Mouse (Mus musculus) kidney, embryonic 15.5 days (tissue): ENCODE results near the gene Prkn. TPM values are rescaled to one million over a fixed set of nuclear protein-coding genes. Genes with fewer than 3 reads are reported as not detected.

ENCODE experiments used
- ATAC-seq: fragments of 200-750 bp; cut with Nextera tagmentation; replicated peaks from 2 replicates; pipeline ENCODE4 v1.8.0; 2017; ENCODE audit warnings: moderate TSS enrichment; ENCODE audit not compliant: low FRiP score
- H3K27ac ChIP-seq: fragments of 300-500 bp; sonication (generic); 2 replicates; pipeline ENCODE4 v1.5.1; 2015; ENCODE audit warnings: mild to moderate bottlenecking, inconsistent platforms
- H3K27me3 ChIP-seq: fragments of 300-500 bp; sonication (generic); 2 replicates; pipeline ENCODE4 v1.6.1; 2015; ENCODE audit warnings: inconsistent platforms
- H3K36me3 ChIP-seq: fragments of 300-500 bp; sonication (generic); 2 replicates; pipeline ENCODE4 v1.6.1; 2015; ENCODE audit warnings: inconsistent platforms
- H3K4me1 ChIP-seq: fragments of 300-500 bp; sonication (generic); 2 replicates; pipeline ENCODE4 v1.6.1; 2015; ENCODE audit warnings: inconsistent platforms
- H3K4me2 ChIP-seq: fragments of 300-500 bp; sonication (generic); 2 replicates; pipeline ENCODE4 v1.6.1; 2015; ENCODE audit warnings: moderate library complexity, mild to moderate bottlenecking, inconsistent platforms
- H3K4me3 ChIP-seq: fragments of 300-500 bp; sonication (generic); replicated peaks from 2 replicates; pipeline ENCODE4 v1.5.1; 2015; ENCODE audit warnings: mild to moderate bottlenecking, inconsistent platforms
- H3K9ac ChIP-seq: fragments of 300-500 bp; sonication (generic); 2 replicates; pipeline ENCODE4 v1.6.1; 2015; ENCODE audit warnings: mild to moderate bottlenecking, inconsistent platforms
- H3K9me3 ChIP-seq: fragments of 300-500 bp; sonication (generic); replicated peaks from 2 replicates; pipeline ENCODE4 v1.6.1; 2016; ENCODE audit warnings: inconsistent platforms
- WGBS: fragments of 180-500 bp; shearing (Covaris S2); methylation state at CpG from one replicate; pipeline ENCODE4 v1.1.7; 2015; ENCODE audit warnings: mixed read lengths; 5-methylcytosine and 5-hydroxymethylcytosine counted together
- polyA plus RNA-seq: library from polyadenylated mRNA; unstranded; fragments of >200 nt; fragmentation: Nextera tagmentation; extraction: Ambion mirVana; gene quantifications from 2 replicates; pipeline ENCODE4 v1.2.1, GENCODE M21; 2015

Gene Prkn
- polyA plus RNA-seq, 1 experiment from 2014 or later: 1.5 TPM

DNA sequence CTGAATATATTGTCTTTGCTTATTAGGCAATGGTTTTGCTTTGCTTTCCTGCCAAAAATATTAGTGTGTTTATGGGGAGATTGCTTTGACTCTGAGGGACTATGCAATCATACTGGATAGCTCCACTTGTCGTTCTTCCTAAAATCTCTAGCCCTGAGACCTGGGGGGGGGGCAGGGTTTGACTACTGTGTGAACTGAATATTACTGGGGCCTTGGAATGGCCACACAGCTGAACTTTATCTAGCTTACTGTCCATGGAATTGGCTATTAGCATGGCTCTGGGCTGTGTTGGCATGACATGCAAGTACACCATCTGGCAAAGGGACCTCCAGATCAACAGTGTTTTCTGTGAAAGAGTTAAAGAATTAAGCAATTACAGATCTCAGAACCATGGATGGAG lies 395.1 kb downstream of the Prkn start:
- Histone ChIP-seq H3K4me3 (no peak overlapping the region), H3K4me1 (no peaks in the 10 kb centered on the region; the same call in 1 of the 2 replicates), H3K9me3 (no peaks in the 10 kb centered on the region), H3K36me3 (no peaks in the 10 kb centered on the region), H3K9ac (no peak overlapping the region), H3K27ac (no peak overlapping the region), H3K4me2 (no peak overlapping the region), H3K27me3 (no peaks in the 10 kb centered on the region)
- ATAC-seq: no peak
- 57% methylated on average over 1 of the region's 1 CpGs for WGBS

DNA sequence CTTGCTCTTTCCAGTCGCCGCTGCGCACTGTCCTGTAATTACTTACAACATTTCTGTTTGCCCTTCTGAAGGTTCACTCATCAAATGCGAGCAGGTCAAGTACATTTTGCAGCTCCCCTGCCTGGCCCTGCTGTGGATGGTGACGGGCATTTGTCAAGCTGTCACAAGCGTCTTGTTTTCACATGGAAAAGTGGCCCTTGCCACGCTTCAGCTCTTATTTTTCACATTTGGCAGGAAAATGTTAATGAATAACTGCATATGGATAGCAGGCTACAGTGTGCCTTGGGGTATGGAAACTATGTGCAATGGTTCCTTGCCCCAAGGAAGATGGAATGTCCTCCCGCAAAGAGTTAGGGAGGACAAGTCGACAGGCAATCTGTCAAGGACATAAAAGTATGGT lies 404.9 kb downstream of the Prkn start:
- WGBS: 22% methylated on average over 9 of the region's 9 CpGs
- Histone ChIP-seq H3K27ac (no peak overlapping the region), H3K4me3 (no peak overlapping the region), H3K27me3 (no peaks in the 10 kb centered on the region), H3K4me2 (no peak overlapping the region), H3K4me1 (peaks cover 5% of the 10 kb centered on the region; the same call in 1 of the 2 replicates), H3K9ac (no peak overlapping the region), H3K36me3 (no peaks in the 10 kb centered on the region), H3K9me3 (no peaks in the 10 kb centered on the region)
- peak; percentile 85 for ATAC-seq

DNA sequence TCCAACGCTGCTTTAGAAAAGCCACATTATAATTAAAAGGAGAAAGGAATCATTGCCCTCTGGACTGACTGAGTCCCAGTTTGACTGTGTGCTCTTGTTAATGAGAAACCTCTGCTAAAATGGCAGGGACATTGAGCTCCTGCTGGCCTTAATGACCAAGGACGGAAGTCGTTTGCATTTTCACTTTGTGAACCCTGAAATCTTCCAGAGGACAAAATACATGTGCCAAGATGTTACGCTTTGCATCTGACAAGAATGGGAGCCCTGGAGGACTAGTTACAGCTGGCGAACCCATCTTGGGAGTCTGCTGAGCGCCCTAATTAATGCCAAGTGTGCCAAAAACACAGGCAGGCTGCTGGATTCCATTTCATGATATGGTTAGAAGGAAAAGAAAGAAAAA lies 409.0 kb downstream of the Prkn start:
- Histone ChIP-seq H3K27me3 (no peaks in the 10 kb centered on the region), H3K36me3 (no peaks in the 10 kb centered on the region), H3K27ac (no peak overlapping the region), H3K4me1 (peaks cover 3% of the 10 kb centered on the region; the same call in 1 of the 2 replicates), H3K4me2 (no peak overlapping the region), H3K4me3 (no peak overlapping the region), H3K9ac (no peak overlapping the region), H3K9me3 (no peaks in the 10 kb centered on the region)
- ATAC-seq: no peak
- WGBS: 63% methylated on average over 6 of the region's 6 CpGs

DNA sequence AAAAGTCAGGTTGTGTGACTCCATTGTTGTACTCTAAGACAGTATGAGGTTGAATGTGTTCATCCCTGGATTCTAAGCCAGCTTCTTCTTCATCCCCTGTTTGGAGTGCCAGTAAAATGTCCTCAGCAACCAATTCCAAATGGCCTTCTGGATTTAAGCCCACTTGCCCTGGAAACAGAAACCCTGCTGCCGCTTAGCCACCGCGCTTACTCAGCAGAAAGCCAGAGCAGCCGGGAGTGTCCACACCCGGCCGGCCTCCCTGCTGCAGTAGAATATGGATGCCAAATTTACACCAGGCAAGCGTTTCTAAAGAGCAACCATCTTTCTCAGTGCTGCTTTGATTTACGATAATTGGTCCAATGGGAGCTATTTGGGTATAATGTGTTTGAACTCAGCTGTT lies 420.5 kb downstream of the Prkn start:
- no peaks in the 10 kb centered on the region for H3K9me3 ChIP-seq
- H3K4me2 ChIP-seq: no peak overlapping the region
- H3K36me3 ChIP-seq: no peaks in the 10 kb centered on the region
- H3K27me3 ChIP-seq: no peaks in the 10 kb centered on the region
- H3K27ac ChIP-seq: no peak overlapping the region
- no peak overlapping the region for H3K4me3 ChIP-seq
- ATAC-seq: no peak
- 48% methylated on average over 8 of the region's 8 CpGs for WGBS
- H3K9ac ChIP-seq: no peak overlapping the region
- no peaks in the 10 kb centered on the region for H3K4me1 ChIP-seq

DNA sequence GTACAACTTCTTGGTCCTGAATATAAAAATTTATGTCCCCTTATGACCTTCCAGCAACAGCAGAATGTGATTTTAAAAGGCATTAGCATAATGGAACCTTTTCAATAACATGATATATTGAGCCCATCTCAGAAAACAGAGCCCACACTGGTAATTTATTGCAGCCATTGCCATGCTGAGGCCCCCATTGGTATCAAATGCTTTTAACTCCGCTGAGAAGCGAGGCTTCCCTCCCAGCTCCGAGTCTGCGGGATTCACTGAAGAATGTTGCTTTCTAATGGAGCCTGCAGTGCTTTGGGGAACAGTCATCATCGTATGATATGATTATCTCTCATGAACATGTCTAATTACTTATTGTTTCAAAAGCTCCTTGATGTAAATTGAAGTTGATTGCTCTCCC lies 421.5 kb downstream of the Prkn start:
- 33% methylated on average over 5 of the region's 5 CpGs for WGBS
- ATAC-seq: no peak
- no peak overlapping the region for H3K9ac ChIP-seq
- H3K36me3 ChIP-seq: no peaks in the 10 kb centered on the region
- H3K4me2 ChIP-seq: no peak overlapping the region
- H3K4me1 ChIP-seq: no peaks in the 10 kb centered on the region
- no peak overlapping the region for H3K27ac ChIP-seq
- no peak overlapping the region for H3K4me3 ChIP-seq
- H3K27me3 ChIP-seq: no peaks in the 10 kb centered on the region
- no peaks in the 10 kb centered on the region for H3K9me3 ChIP-seq

DNA sequence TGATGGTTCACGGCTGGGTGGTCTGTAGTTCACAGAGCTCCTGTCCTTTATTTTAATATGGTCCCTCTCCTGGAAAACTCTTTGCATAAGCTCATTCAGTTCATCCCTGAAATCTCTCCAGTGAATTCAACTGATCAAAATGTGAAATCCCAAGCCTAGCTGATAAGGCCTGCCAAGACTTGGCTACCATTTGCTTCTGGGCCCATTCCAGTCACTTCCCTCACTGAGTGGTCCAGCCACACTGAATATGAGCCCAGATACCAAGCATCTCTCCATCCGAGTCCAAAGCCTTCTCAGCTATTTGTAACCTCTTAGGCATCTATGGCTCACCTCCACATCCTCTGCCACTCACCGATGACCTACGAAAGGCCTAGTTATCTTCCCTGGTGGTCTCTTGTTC lies 427.8 kb downstream of the Prkn start:
- H3K4me3 ChIP-seq: no peak overlapping the region
- no peaks in the 10 kb centered on the region for H3K4me1 ChIP-seq
- no peak overlapping the region for H3K9ac ChIP-seq
- ATAC-seq: no peak
- no peaks in the 10 kb centered on the region for H3K36me3 ChIP-seq
- H3K27ac ChIP-seq: no peak overlapping the region
- no peak overlapping the region for H3K4me2 ChIP-seq
- H3K9me3 ChIP-seq: no peaks in the 10 kb centered on the region
- WGBS: 90% methylated on average over 4 of the region's 4 CpGs
- no peaks in the 10 kb centered on the region for H3K27me3 ChIP-seq

DNA sequence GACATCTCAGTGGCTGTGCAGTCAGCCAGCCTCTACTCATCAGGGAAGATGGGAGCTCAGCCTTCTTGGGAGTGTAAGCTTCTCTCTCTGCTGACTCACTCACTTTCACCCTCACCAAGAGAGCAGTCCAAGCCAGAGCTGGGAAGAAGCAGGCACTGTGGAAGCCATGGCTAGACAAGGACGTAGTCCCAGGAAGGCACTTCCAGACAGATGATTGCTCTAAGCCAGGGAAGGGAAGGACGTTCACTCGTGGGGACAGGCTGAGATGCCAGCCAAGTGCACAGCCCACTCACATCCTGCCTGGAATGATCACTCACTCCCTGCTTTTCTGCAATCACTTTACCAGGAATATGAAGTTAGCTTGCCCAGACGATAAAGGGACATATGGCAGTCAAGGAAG lies 430.0 kb downstream of the Prkn start:
- H3K9me3 ChIP-seq: no peaks in the 10 kb centered on the region
- no peaks in the 10 kb centered on the region for H3K36me3 ChIP-seq
- no peak overlapping the region for H3K4me3 ChIP-seq
- H3K9ac ChIP-seq: no peak overlapping the region
- no peaks in the 10 kb centered on the region for H3K27me3 ChIP-seq
- no peak overlapping the region for H3K4me2 ChIP-seq
- 82% methylated on average over 4 of the region's 4 CpGs for WGBS
- no peak overlapping the region for H3K27ac ChIP-seq
- no peak for ATAC-seq
- H3K4me1 ChIP-seq: no peaks in the 10 kb centered on the region

DNA sequence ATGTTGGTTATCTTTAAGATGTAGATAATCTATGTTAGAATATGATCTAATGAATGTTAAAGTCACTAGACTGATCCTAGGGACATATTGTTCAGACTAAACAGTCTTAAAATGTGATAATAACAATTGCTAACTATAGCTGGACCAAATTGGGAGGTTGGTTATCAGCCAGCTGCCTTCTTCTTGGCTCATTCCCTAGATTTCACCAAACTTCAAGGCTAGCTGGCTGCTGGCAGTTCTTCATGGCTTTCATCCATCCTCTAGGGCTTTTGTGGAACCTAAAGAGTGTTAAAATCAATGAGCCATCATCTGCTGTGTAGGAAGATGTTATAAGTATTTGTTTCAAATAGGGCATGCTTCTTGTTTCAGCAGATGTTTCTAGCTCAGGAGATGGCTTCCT lies 431.7 kb downstream of the Prkn start:
- Histone ChIP-seq H3K4me3 (no peak overlapping the region), H3K27me3 (no peaks in the 10 kb centered on the region), H3K9ac (no peak overlapping the region), H3K9me3 (no peaks in the 10 kb centered on the region), H3K4me1 (no peaks in the 10 kb centered on the region), H3K27ac (no peak overlapping the region), H3K36me3 (no peaks in the 10 kb centered on the region), H3K4me2 (no peak overlapping the region)
- no peak for ATAC-seq

DNA sequence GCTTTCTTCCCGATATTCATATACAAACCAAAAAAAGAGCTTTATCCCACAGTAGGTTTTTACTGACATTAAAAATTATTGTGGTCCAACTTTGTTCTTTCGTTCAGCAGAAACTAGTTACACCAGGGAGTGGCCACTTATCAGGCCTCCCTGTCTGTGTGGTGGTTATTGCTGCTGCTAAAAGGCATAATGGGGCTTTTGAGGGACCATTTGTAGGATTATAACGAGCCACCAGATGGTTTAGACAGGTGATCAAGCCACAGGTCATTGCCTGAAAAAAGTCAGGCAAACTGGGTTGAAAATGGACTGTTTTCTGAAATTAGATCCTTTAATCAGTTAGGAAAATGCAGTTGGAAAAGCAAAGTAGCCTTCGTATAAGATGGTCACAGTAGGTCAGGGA lies 444.1 kb downstream of the Prkn start:
- Histone ChIP-seq H3K4me2 (no peak overlapping the region), H3K27me3 (no peaks in the 10 kb centered on the region), H3K4me1 (no peaks in the 10 kb centered on the region), H3K9ac (no peak overlapping the region), H3K36me3 (no peaks in the 10 kb centered on the region), H3K27ac (no peak overlapping the region), H3K4me3 (no peak overlapping the region), H3K9me3 (no peaks in the 10 kb centered on the region)
- ATAC-seq: no peak
- 73% methylated on average over 4 of the region's 4 CpGs for whole genome bisulfite sequencing

DNA sequence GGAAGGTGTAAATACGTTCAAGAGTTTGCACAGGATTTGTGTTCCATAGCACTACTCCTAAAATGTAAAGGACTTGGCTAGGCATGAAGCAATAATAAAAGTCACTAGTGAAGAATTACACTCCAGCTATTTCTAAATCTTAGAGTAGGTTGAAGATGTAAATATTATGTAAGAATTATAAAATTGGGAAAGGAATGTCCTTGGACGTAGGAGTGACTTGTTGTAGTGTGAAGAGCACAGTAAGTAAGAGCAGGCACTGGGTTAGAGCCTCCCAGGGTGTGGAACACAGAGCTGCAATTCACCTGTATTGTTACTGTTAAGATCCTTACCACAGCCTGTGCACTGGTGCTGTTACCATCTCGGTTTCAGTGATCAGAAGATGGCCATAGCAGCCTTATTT lies 450.0 kb downstream of the Prkn start:
- Histone ChIP-seq H3K27me3 (no peaks in the 10 kb centered on the region), H3K9ac (no peak overlapping the region), H3K4me1 (no peaks in the 10 kb centered on the region), H3K27ac (no peak overlapping the region), H3K4me3 (no peak overlapping the region), H3K9me3 (no peaks in the 10 kb centered on the region), H3K36me3 (no peaks in the 10 kb centered on the region), H3K4me2 (no peak overlapping the region)
- WGBS: 68% methylated on average over 3 of the region's 3 CpGs
- no peak for ATAC-seq

DNA sequence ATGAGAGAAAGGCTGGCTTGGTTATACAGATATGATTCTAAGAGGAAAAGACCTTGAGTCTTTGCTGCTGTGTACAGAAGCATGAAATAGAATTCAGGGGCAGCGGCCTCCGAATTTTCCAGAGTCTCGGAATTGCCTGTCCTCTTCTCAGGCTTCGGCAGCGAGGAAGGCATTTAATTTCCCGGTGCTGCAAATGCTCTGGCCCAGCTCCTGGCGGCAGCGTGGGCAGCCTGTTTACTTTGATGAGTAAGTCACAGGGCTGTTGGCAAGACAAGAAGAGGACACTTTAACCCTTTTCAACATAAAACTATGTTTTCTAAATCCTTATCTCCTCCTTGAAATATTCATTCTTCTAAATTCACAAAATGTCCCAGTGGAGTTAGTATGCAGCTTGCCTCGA lies 462.9 kb downstream of the Prkn start:
- no peaks in the 10 kb centered on the region for H3K4me1 ChIP-seq
- no peak for ATAC-seq
- H3K36me3 ChIP-seq: no peaks in the 10 kb centered on the region
- H3K9me3 ChIP-seq: no peaks in the 10 kb centered on the region
- H3K4me2 ChIP-seq: no peak overlapping the region
- H3K27me3 ChIP-seq: no peaks in the 10 kb centered on the region
- no peak overlapping the region for H3K9ac ChIP-seq
- H3K4me3 ChIP-seq: no peak overlapping the region
- H3K27ac ChIP-seq: no peak overlapping the region
- 42% methylated on average over 9 of the region's 9 CpGs for WGBS

DNA sequence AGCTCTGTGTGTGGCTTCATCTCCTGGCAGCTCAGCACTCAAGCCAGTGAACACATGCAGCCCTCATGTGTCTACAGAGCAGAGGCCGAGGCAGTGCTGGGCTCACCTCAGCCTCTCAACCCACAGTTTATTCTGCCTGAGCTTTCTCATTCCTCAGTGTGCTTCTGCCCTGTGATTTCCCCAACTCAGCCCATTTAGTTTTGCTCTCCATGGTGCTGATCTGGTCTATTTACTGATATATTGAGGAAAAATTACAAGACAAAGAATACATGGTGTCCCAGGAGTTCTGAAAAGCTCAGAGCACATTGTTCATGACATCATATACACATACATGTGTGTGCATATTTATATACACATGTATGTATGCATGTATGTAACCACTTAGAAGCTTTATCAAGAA lies 469.7 kb downstream of the Prkn start:
- WGBS: 33% methylated on average over 1 of the region's 1 CpGs
- ATAC-seq: no peak

DNA sequence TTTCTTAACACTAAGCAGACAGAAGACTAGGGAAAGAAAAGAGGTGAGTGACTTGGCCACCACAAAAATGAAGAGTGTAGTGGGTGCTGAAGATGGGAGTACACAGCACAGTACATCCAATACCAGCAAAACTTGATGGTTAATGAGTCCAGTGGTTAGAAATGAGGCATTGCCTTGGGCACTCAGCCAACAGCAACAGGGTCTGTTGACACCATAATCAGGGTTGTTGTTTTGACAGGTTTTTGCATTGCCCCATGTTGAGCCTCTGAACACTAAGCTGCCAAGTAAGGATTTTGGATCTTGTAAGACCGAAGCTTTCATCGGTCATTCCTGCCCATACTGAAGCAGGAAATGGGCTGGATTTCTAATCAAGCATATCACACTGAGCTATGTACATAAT lies 474.0 kb downstream of the Prkn start:
- Histone ChIP-seq H3K4me3 (no peak overlapping the region), H3K9ac (no peak overlapping the region), H3K27me3 (no peaks in the 10 kb centered on the region), H3K9me3 (no peaks in the 10 kb centered on the region), H3K27ac (no peak overlapping the region), H3K4me2 (no peak overlapping the region), H3K4me1 (0 out of 2 replicates have a peak, but pooled peaks cover 3% of the 10 kb centered on the region), H3K36me3 (no peaks in the 10 kb centered on the region)
- no peak for ATAC-seq
- 77% methylated on average over 2 of the region's 2 CpGs for WGBS

More for the DNA sequence above, 469.7 kb downstream of the Prkn start:
- H3K9ac ChIP-seq: no peak overlapping the region
- H3K27ac ChIP-seq: no peak overlapping the region
- H3K27me3 ChIP-seq: no peaks in the 10 kb centered on the region
- no peak overlapping the region for H3K4me2 ChIP-seq
- 0 out of 2 replicates have a peak, but pooled peaks cover 3% of the 10 kb centered on the region for H3K4me1 ChIP-seq
- no peak overlapping the region for H3K4me3 ChIP-seq
- H3K36me3 ChIP-seq: no peaks in the 10 kb centered on the region
- no peaks in the 10 kb centered on the region for H3K9me3 ChIP-seq
